Mouse (Mus musculus) bone marrow, adult 2 months (tissue): Measurements from ENCODE around the gene Sobp. TPM values are rescaled to one million over a fixed set of nuclear protein-coding genes. Genes with fewer than 3 reads are reported as not detected.

ENCODE experiments used
- H3K27ac ChIP-seq: fragments of 200-500 bp; 2 replicates; pipeline ENCODE4 v1.5.1; 2012; ENCODE audit warnings: low read depth, mild to moderate bottlenecking, control low read depth, inconsistent platforms, low read length; ENCODE audit not compliant: control insufficient read depth, poor library complexity, insufficient read depth
- H3K4me1 ChIP-seq: fragments of 200-500 bp; 2 replicates; pipeline ENCODE4 v1.6.1; 2011; ENCODE audit warnings: low read length; ENCODE audit not compliant: control insufficient read depth, insufficient read depth
- H3K4me3 ChIP-seq: fragments of 200-500 bp; replicated peaks from 2 replicates; pipeline ENCODE3; 2011; ENCODE audit warnings: mild to moderate bottlenecking, low read depth, low read length, control low read depth; ENCODE audit not compliant: control insufficient read depth
- CTCF ChIP-seq: fragments of 200-500 bp; IDR thresholded peaks from 2 replicates; pipeline ENCODE4 v1.5.1; 2011; ENCODE audit warnings: low read length, control low read depth; ENCODE audit not compliant: control insufficient read depth, insufficient read depth
- POLR2A ChIP-seq: fragments of 200-500 bp; IDR thresholded peaks from 2 replicates; pipeline ENCODE4 v1.6.1; 2011; ENCODE audit warnings: low read depth, mild to moderate bottlenecking, control low read depth, low read length, borderline replicate concordance; ENCODE audit not compliant: control insufficient read depth
- WGBS: fragments of 180-500 bp; shearing (Covaris S2); methylation state at CpG from one replicate; pipeline ENCODE4 v1.1.7; 2018; 5-methylcytosine and 5-hydroxymethylcytosine counted together
- polyA plus RNA-seq: library from polyadenylated mRNA; stranded (reverse); fragments of >200 nt; gene quantifications from 2 replicates; pipeline ENCODE4 v1.2.4, GENCODE M21; 2011; ENCODE audit warnings: low replicate concordance; ENCODE audit not compliant: missing spikeins, insufficient read depth, insufficient read length

Sobp gene
- polyA plus RNA-seq, 1 experiment, result not detected

- TF ChIP-seq POLR2A (no peak), CTCF (no peak)
- H3K27ac ChIP-seq, result no peak overlapping the region
- no peaks in the 10 kb centered on the region for H3K4me1 ChIP-seq
- no peak overlapping the region for H3K4me3 ChIP-seq
- WGBS, result 72% methylated on average over 7 of the region's 7 CpGs
These were observed 109.0 kb downstream of the Sobp start for GRCm38 (mm10) chr10:43065331-43065730.

GRCm38 (mm10) chr10:43061519-43062105, 112.7 kb downstream of the Sobp start:
- TF ChIP-seq CTCF (no peak), POLR2A (no peak)
- no peak overlapping the region for H3K27ac ChIP-seq
- WGBS, result 84% methylated on average over 11 of the region's 11 CpGs
- H3K4me1 ChIP-seq, result no peaks in the 10 kb centered on the region
- H3K4me3 ChIP-seq, result no peak overlapping the region

- WGBS, result 87% methylated on average over 2 of the region's 2 CpGs
- Histone ChIP-seq H3K27ac (no peak overlapping the region), H3K4me3 (no peak overlapping the region), H3K4me1 (no peaks in the 10 kb centered on the region)
- TF ChIP-seq CTCF (no peak), POLR2A (no peak)
These were observed 118.9 kb downstream of the Sobp start for GRCm38 (mm10) chr10:43055405-43055804.

- TF ChIP-seq CTCF (no peak), POLR2A (no peak)
- no peaks in the 10 kb centered on the region for H3K4me1 ChIP-seq
- H3K27ac ChIP-seq, result no peak overlapping the region
- no peak overlapping the region for H3K4me3 ChIP-seq
- 72% methylated on average over 8 of the region's 8 CpGs for WGBS
These were observed 119.6 kb downstream of the Sobp start for GRCm38 (mm10) chr10:43054776-43055175.

- no peak overlapping the region for H3K27ac ChIP-seq
- 72% methylated on average over 10 of the region's 10 CpGs for WGBS
- TF ChIP-seq POLR2A, result no peak
- H3K4me1 ChIP-seq, result no peaks in the 10 kb centered on the region
- H3K4me3 ChIP-seq, result no peak overlapping the region
These were observed 120.3 kb downstream of the Sobp start for GRCm38 (mm10) chr10:43053861-43054560.

- H3K4me3 ChIP-seq, result no peak overlapping the region
- H3K27ac ChIP-seq, result no peak overlapping the region
- H3K4me1 ChIP-seq, result no peaks in the 10 kb centered on the region
- WGBS, result 57% methylated on average over 5 of the region's 5 CpGs
- no peak for TF ChIP-seq POLR2A
- 0 out of 2 replicates have a peak, but pooled peaks have one; percentile 15 for TF ChIP-seq CTCF
These were observed 121.9 kb downstream of the Sobp start for GRCm38 (mm10) chr10:43052462-43052861.

- 74% methylated on average over 6 of the region's 6 CpGs for WGBS
- Histone ChIP-seq H3K4me3 (no peak overlapping the region), H3K27ac (no peak overlapping the region), H3K4me1 (no peaks in the 10 kb centered on the region; the same call in 1 of the 2 replicates)
- TF ChIP-seq CTCF (no peak), POLR2A (no peak)
These were observed 126.5 kb downstream of the Sobp start for GRCm38 (mm10) chr10:43047804-43048348.

GRCm38 (mm10) chr10:43043351-43044209, 130.8 kb downstream of the Sobp start:
- H3K4me1 ChIP-seq, result no peaks in the 10 kb centered on the region; the same call in 1 of the 2 replicates
- no peak overlapping the region for H3K27ac ChIP-seq
- TF ChIP-seq POLR2A, result no peak
- TF ChIP-seq CTCF, result no peak
- H3K4me3 ChIP-seq, result no peak overlapping the region
- WGBS, result 70% methylated on average over 7 of the region's 7 CpGs
